Comparison of ENCODE assay signal across 31 mouse cellular contexts in the genomic region with DNA sequence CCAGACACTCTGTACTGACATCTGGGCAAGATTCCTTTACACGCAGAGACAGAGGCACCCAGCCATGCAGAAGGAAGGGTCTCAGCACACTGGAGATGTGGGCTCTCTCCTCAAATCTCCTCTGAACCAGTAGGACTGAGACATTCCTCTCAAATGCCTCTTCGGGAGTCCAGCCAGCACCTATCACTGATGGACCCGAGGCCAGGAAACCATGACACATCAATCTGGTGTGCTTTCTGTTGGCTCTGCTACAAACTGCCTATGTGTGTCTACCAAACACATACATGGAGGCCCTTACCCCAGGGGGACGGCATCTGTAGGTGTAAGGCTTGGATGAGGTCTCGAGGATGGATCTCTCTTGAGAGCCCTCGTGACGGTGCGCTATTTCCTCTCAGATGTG. TPM values are rescaled to one million over a fixed set of nuclear protein-coding genes. Genes with fewer than 3 reads are reported as not detected.
A peak's percentile ranks its signal among the peaks of the same experiment; 100 is the strongest.
DNase-seq lines count a peak whose midpoint lies in the region; ATAC-seq and TF ChIP-seq lines count a peak whose summit lies in the region.
"Had no signal": no experiment of that assay in that cellular context is flagged by ENCODE, and none has a peak within 500 bp of the region (broad histone marks: within the 10 kb centered on the region; RNA-seq: fewer than 3 reads in every experiment).

No protein-coding gene starts in this region.

- peaks cover 25% of the 10 kb centered on the region for H3K4me1 ChIP-seq in forebrain, embryonic 15.5 days
- peaks cover 13% of the 10 kb centered on the region for H3K4me1 ChIP-seq in forebrain, embryonic 16.5 days (replicated peaks; ENCODE audit: control insufficient read depth, insufficient read depth, low read length)
- H3K4me1 ChIP-seq in heart, adult 2 months (ENCODE audit: control insufficient read depth, insufficient read depth, low read length), result peaks cover 14% of the 10 kb centered on the region
- peaks cover 16% of the 10 kb centered on the region for H3K4me1 ChIP-seq in heart, embryonic 12.5 days (replicated peaks)
- no peaks in the 10 kb centered on the region; the same call in 1 of the 2 replicates for H3K4me1 ChIP-seq in intestine, embryonic 15.5 days (replicated peaks)
- no peaks in the 10 kb centered on the region for H3K4me1 ChIP-seq in intestine, postnatal 0 days (replicated peaks; ENCODE audit: control insufficient read depth, insufficient read depth, low read length)
- H3K4me1 ChIP-seq: forebrain, embryonic 12.5 days had no signal

- no peak for ATAC-seq in forebrain, embryonic 15.5 days (replicated peaks)
- ATAC-seq in forebrain, embryonic 16.5 days, result no peak
- no peak for ATAC-seq in heart, embryonic 12.5 days (ENCODE audit: insufficient number of reproducible peaks, low FRiP score)
- ATAC-seq in intestine, embryonic 15.5 days, result no peak
- no peak for ATAC-seq in intestine, postnatal 0 days
- ATAC-seq: hindbrain, embryonic 16.5 days; intestine, embryonic 16.5 days had no signal

- H3K36me3 ChIP-seq in forebrain, embryonic 15.5 days, result peaks cover 3% of the 10 kb centered on the region; the same call in 1 of the 2 replicates
- H3K36me3 ChIP-seq in forebrain, embryonic 16.5 days (ENCODE audit: control insufficient read depth, insufficient read depth), result peaks cover 7% of the 10 kb centered on the region; the same call in 1 of the 2 replicates
- no peaks in the 10 kb centered on the region for H3K36me3 ChIP-seq in heart, adult 2 months (ENCODE audit: control insufficient read depth, insufficient read depth, low read length)
- no peaks in the 10 kb centered on the region for H3K36me3 ChIP-seq in heart, embryonic 12.5 days
- peaks cover 5% of the 10 kb centered on the region; the same call in 1 of the 2 replicates for H3K36me3 ChIP-seq in intestine, embryonic 15.5 days
- H3K36me3 ChIP-seq in intestine, postnatal 0 days (ENCODE audit: control insufficient read depth, insufficient read depth), result peaks cover 61% of the 10 kb centered on the region
- H3K36me3 ChIP-seq: heart, embryonic 15.5 days had no signal

- no peak for TF ChIP-seq EP300 in heart, adult 2 months (IDR thresholded peaks at IDR 0.05; ENCODE audit: insufficient read depth, low read depth, low read length)

- H3K9me3 ChIP-seq in forebrain, embryonic 15.5 days, result no peaks in the 10 kb centered on the region
- no peaks in the 10 kb centered on the region for H3K9me3 ChIP-seq in forebrain, embryonic 16.5 days (ENCODE audit: control insufficient read depth, low read length)
- H3K9me3 ChIP-seq in heart, embryonic 12.5 days (replicated peaks), result no peaks in the 10 kb centered on the region
- H3K9me3 ChIP-seq in intestine, embryonic 15.5 days, result no peaks in the 10 kb centered on the region
- H3K9me3 ChIP-seq in intestine, postnatal 0 days (ENCODE audit: control insufficient read depth), result no peaks in the 10 kb centered on the region
- H3K9me3 ChIP-seq: embryonic facial prominence, embryonic 10.5 days; embryonic facial prominence, embryonic 13.5 days; forebrain, embryonic 12.5 days; G1E; heart, embryonic 15.5 days had no signal

- no peak overlapping the region for H3K4me3 ChIP-seq in forebrain, embryonic 15.5 days
- no peak overlapping the region for H3K4me3 ChIP-seq in forebrain, embryonic 16.5 days (replicated peaks; ENCODE audit: low read length)
- H3K4me3 ChIP-seq in heart, adult 2 months, result no peak overlapping the region
- no peak overlapping the region for H3K4me3 ChIP-seq in heart, embryonic 12.5 days
- H3K4me3 ChIP-seq in intestine, embryonic 15.5 days (replicated peaks), result no peak overlapping the region
- no peak overlapping the region for H3K4me3 ChIP-seq in intestine, postnatal 0 days (ENCODE audit: low read depth, low read length)
- H3K4me3 ChIP-seq: embryonic facial prominence, embryonic 10.5 days; embryonic facial prominence, embryonic 13.5 days; erythroblast, embryonic 14.5 days; forebrain, embryonic 12.5 days; heart, embryonic 15.5 days had no signal

- TF ChIP-seq POLR2A in heart, adult 2 months (IDR thresholded peaks at IDR 0.05; ENCODE audit: insufficient read depth, low read depth, low read length), result no peak

- no peak overlapping the region for H3K4me2 ChIP-seq in forebrain, embryonic 15.5 days (replicated peaks)
- H3K4me2 ChIP-seq in forebrain, embryonic 16.5 days (ENCODE audit: low read length), result no peak overlapping the region
- no peak overlapping the region for H3K4me2 ChIP-seq in heart, embryonic 12.5 days
- H3K4me2 ChIP-seq in intestine, embryonic 15.5 days (replicated peaks), result no peak overlapping the region
- no peak overlapping the region for H3K4me2 ChIP-seq in intestine, postnatal 0 days (replicated peaks; ENCODE audit: low read depth)
- H3K4me2 ChIP-seq: embryonic facial prominence, embryonic 13.5 days; forebrain, embryonic 12.5 days; heart, embryonic 11.5 days; heart, embryonic 15.5 days had no signal

- 82% methylated on average over 8 of the region's 8 CpGs for WGBS in forebrain, embryonic 15.5 days
- 88% methylated on average over 8 of the region's 8 CpGs for WGBS in forebrain, embryonic 16.5 days
- 62% methylated on average over 8 of the region's 8 CpGs for WGBS in heart, adult 2 months
- 83% methylated on average over 8 of the region's 8 CpGs for whole genome bisulfite sequencing in heart, embryonic 12.5 days
- WGBS in intestine, embryonic 15.5 days, result 84% methylated on average over 8 of the region's 8 CpGs
- WGBS in intestine, postnatal 0 days, result 88% methylated on average over 8 of the region's 8 CpGs

- no peak for TF ChIP-seq CTCF in heart, adult 2 months (IDR thresholded peaks at IDR 0.05)
- no peak for TF ChIP-seq CTCF in intestine, postnatal 0 days (IDR thresholded peaks at IDR 0.05; ENCODE audit: low read depth)

- H3K9ac ChIP-seq in forebrain, embryonic 15.5 days (replicated peaks), result no peak overlapping the region
- H3K9ac ChIP-seq in forebrain, embryonic 16.5 days (replicated peaks; ENCODE audit: low read depth, low read length), result no peak overlapping the region
- H3K9ac ChIP-seq in heart, adult 2 months (ENCODE audit: low read depth, low read length), result no peak overlapping the region
- no peak overlapping the region for H3K9ac ChIP-seq in heart, embryonic 12.5 days
- peak overlapping the region; percentile 3; the same call in 1 of the 2 replicates for H3K9ac ChIP-seq in intestine, embryonic 15.5 days
- no peak overlapping the region for H3K9ac ChIP-seq in intestine, postnatal 0 days (ENCODE audit: low read depth, low read length)
- H3K9ac ChIP-seq: embryonic facial prominence, embryonic 13.5 days; forebrain, embryonic 12.5 days; forebrain, postnatal 0 days; heart, embryonic 15.5 days had no signal

- intact Hi-C loops in heart, adult 2 months (cut with DNase I), result loop anchor here (10.0 kb wide), 1 partner anchor 172 kb away; no protein-coding TSS in a partner anchor

- DNase-seq in heart, adult 2 months, result no peak
- peak; percentile 59 for DNase-seq in 3T3-L1 (ENCODE audit: low read depth, low spot score)
- no peak for DNase-seq in cerebellum, adult 11-12 months
- DNase-seq: adrenal gland, adult 2 months; adrenal gland, postnatal 14 days; B cell, adult 2 months; cerebellum, adult 11 months; cerebellum, adult 8-10 months; cerebellum, postnatal 36 days; embryo, embryonic 11 days; forebrain, postnatal 0 days; heart, postnatal 4 days; kidney, adult 2 months had no signal

- H3K79me2 ChIP-seq in heart, adult 2 months (replicated peaks; ENCODE audit: control insufficient read depth, insufficient read depth, low read length), result no peaks in the 10 kb centered on the region

- peak overlapping the region; percentile 70 for H3K27ac ChIP-seq in forebrain, embryonic 15.5 days (replicated peaks)
- no peak overlapping the region for H3K27ac ChIP-seq in forebrain, embryonic 16.5 days (ENCODE audit: low read length)
- peak overlapping the region; percentile 61 for H3K27ac ChIP-seq in heart, adult 2 months
- H3K27ac ChIP-seq in heart, embryonic 12.5 days (ENCODE audit: poor library complexity, severe bottlenecking), result no peak overlapping the region
- H3K27ac ChIP-seq in intestine, embryonic 15.5 days, result no peak overlapping the region
- H3K27ac ChIP-seq in intestine, postnatal 0 days (ENCODE audit: low read depth, low read length), result no peak overlapping the region
- H3K27ac ChIP-seq: embryonic facial prominence, embryonic 10.5 days; embryonic facial prominence, embryonic 13.5 days; forebrain, embryonic 12.5 days; heart, embryonic 15.5 days had no signal

- H3K27me3 ChIP-seq in forebrain, embryonic 15.5 days, result no peaks in the 10 kb centered on the region
- H3K27me3 ChIP-seq in forebrain, embryonic 16.5 days (replicated peaks; ENCODE audit: control insufficient read depth, insufficient read depth, low read length), result no peaks in the 10 kb centered on the region
- H3K27me3 ChIP-seq in heart, adult 2 months (ENCODE audit: control insufficient read depth, insufficient read depth, low read length), result no peaks in the 10 kb centered on the region
- H3K27me3 ChIP-seq in heart, embryonic 12.5 days (replicated peaks), result no peaks in the 10 kb centered on the region
- no peaks in the 10 kb centered on the region for H3K27me3 ChIP-seq in intestine, embryonic 15.5 days (replicated peaks)
- no peaks in the 10 kb centered on the region for H3K27me3 ChIP-seq in intestine, postnatal 0 days (replicated peaks; ENCODE audit: control insufficient read depth, insufficient read depth, low read length)
- H3K27me3 ChIP-seq: CH12.LX; embryonic facial prominence, embryonic 13.5 days; forebrain, embryonic 12.5 days; heart, embryonic 15.5 days had no signal

RNA-seq across cellular contexts. Expression of gene Chga, which starts 32.3 kb away (rescaled TPM):
- 99.3 and 102 TPM in 2 replicates for polyA plus RNA-seq in forebrain, embryonic 15.5 days (2015; fragmentation: Nextera tagmentation; extraction: Ambion mirVana)
- polyA plus RNA-seq in forebrain, embryonic 16.5 days (2015; fragmentation: Nextera tagmentation; extraction: Ambion mirVana), result 97.7 and 118 TPM in 2 replicates
- not detected for total RNA-seq in heart, adult 2 months (2021)
- polyA plus RNA-seq in heart, adult 2 months (2012; rRNA removed), result 0.06 and 0.12 TPM in 2 replicates
- 0.26 TPM in 1 of 2 replicates, not detected in the other for polyA plus RNA-seq in heart, embryonic 12.5 days (2016; fragmentation: Nextera tagmentation; extraction: Ambion mirVana)
- polyA plus RNA-seq in intestine, embryonic 15.5 days (2015; fragmentation: Nextera tagmentation; extraction: Ambion mirVana), result 26.2 and 27.3 TPM in 2 replicates
- 41.5 and 43.2 TPM in 2 replicates for polyA plus RNA-seq in intestine, postnatal 0 days (2015; fragmentation: Nextera tagmentation; extraction: Ambion mirVana)
- total RNA-seq: CH12.LX; gastrocnemius, adult 18-20 months; gastrocnemius, postnatal 14 days; heart, adult 18-20 months had no signal
- polyA plus RNA-seq: G1E had no signal

Comparison
In these comparisons a context has a peak if more than half of its experiments do, and no peak if none do; other contexts are left out.
1. H3K27ac ChIP-seq: peak in forebrain, embryonic 15.5 days (single experiment) and heart, adult 2 months (single experiment); none in forebrain, embryonic 16.5 days (single experiment), heart, embryonic 12.5 days (single experiment), intestine, embryonic 15.5 days (single experiment) and intestine, postnatal 0 days (single experiment).
2. RNA of gene Chga, which starts 32.3 kb away (polyA plus RNA-seq): 97.7 to 118 TPM in forebrain, embryonic 16.5 days, 99.3 to 102 TPM in forebrain, embryonic 15.5 days, 41.5 to 43.2 TPM in intestine, postnatal 0 days and 26.2 to 27.3 TPM in intestine, embryonic 15.5 days; 0.26 TPM in heart, embryonic 12.5 days and 0.06 to 0.12 TPM in heart, adult 2 months; every median in the first group is over 10 times any median in the second.